Mouse (Mus musculus) CH12.LX (cell line): Measurements from ENCODE around the gene Sun1.

ENCODE experiments used
- CHD1 ChIP-seq: IDR thresholded peaks from 2 replicates; pipeline ENCODE4 v1.6.1; 2012; ENCODE audit warnings: low read depth, low read length, improper control_type of control experiment, inconsistent platforms
- CHD2 ChIP-seq: IDR thresholded peaks from 2 replicates; pipeline ENCODE4 v1.6.1; 2011; ENCODE audit warnings: low read length, improper control_type of control experiment
- CTCF ChIP-seq, 2 experiments: IDR thresholded peaks in 1 of 2; conservative IDR thresholded peaks in 1 of 2; 2 replicates each; pipeline ENCODE4 v1.5.1; 2011 to 2012; ENCODE audit warnings: low read depth in 2 of 2, low read length in 2 of 2, improper control_type of control experiment in 1 of 2, inconsistent platforms in 1 of 2, mild to moderate bottlenecking in 1 of 2, moderate library complexity in 1 of 2
- E2F4 ChIP-seq: IDR thresholded peaks from 2 replicates; pipeline ENCODE4 v1.6.1; 2011; ENCODE audit warnings: low read depth, low read length, improper control_type of control experiment; ENCODE audit not compliant: insufficient replicate concordance
- JUND ChIP-seq: conservative IDR thresholded peaks from 2 replicates; pipeline ENCODE4 v1.6.1; 2011; ENCODE audit warnings: low read depth, low read length, improper control_type of control experiment
- MAFK ChIP-seq: IDR thresholded peaks from 2 replicates; pipeline ENCODE4 v1.6.1; 2011; ENCODE audit warnings: low read length, improper control_type of control experiment; ENCODE audit not compliant: insufficient replicate concordance
- POLR2A ChIP-seq: IDR thresholded peaks from 2 replicates; pipeline ENCODE4 v1.6.1; 2011; ENCODE audit warnings: low read depth, mild to moderate bottlenecking, improper control_type of control experiment, low read length
- UBTF ChIP-seq: IDR thresholded peaks from 2 replicates; pipeline ENCODE4 v1.6.1; 2012; ENCODE audit warnings: low read depth, mild to moderate bottlenecking, inconsistent platforms, low read length, improper control_type of control experiment, moderate library complexity
- ZKSCAN1 ChIP-seq: IDR thresholded peaks from 2 replicates; pipeline ENCODE4 v1.6.1; 2012; ENCODE audit warnings: low read depth, inconsistent platforms, low read length, improper control_type of control experiment, borderline replicate concordance
- ZMIZ1 ChIP-seq: IDR thresholded peaks from 2 replicates; pipeline ENCODE4 v1.6.1; 2012; ENCODE audit warnings: low read depth, mild to moderate bottlenecking, inconsistent platforms, low read length, improper control_type of control experiment

- TF ChIP-seq CTCF (conservative IDR thresholded peaks at IDR 0.05 in 1 of 2, IDR thresholded peaks at IDR 0.05 in 1 of 2; ENCODE audit: low read depth in 2 of 2, low read length in 2 of 2), result no peak
- TF ChIP-seq POLR2A, result no peak
- no peak for TF ChIP-seq JUND
- TF ChIP-seq ZMIZ1, result no peak
- TF ChIP-seq MAFK, result no peak
- no peak for TF ChIP-seq CHD2
- TF ChIP-seq UBTF, result peak; percentile 80
- TF ChIP-seq CHD1, result no peak
- no peak for TF ChIP-seq ZKSCAN1
- TF ChIP-seq E2F4, result no peak
These were observed 38.8 kb upstream of the Sun1 start for GRCm38 (mm10) chr5:139161632-139162031.
